Mouse (Mus musculus) forebrain, embryonic 11.5 days (tissue): ENCODE data around the gene Slf2. TPM values are rescaled to one million over a fixed set of nuclear protein-coding genes. Genes with fewer than 3 reads are reported as not detected.

ENCODE experiments used
- ATAC-seq: fragments of 200-750 bp; cut with Nextera tagmentation; replicated peaks from 2 replicates; pipeline ENCODE4 v1.8.0; 2017; ENCODE audit warnings: moderate TSS enrichment; ENCODE audit not compliant: low FRiP score
- DNase-seq: peaks from one replicate; pipeline ENCODE4 v3.0.0-alpha.2; 2017; ENCODE audit warnings: low spot score
- H3K27ac ChIP-seq: fragments of 300-500 bp; sonication (generic); 2 replicates; pipeline ENCODE4 v1.5.1; 2014; ENCODE audit warnings: low read depth, low read length
- H3K27me3 ChIP-seq: fragments of 300-500 bp; sonication (generic); 2 replicates; pipeline ENCODE4 v1.6.1; 2014; ENCODE audit warnings: mild to moderate bottlenecking, low read length, mixed read lengths; ENCODE audit not compliant: control insufficient read depth, insufficient read depth
- H3K36me3 ChIP-seq: fragments of 300-500 bp; sonication (generic); 2 replicates; pipeline ENCODE4 v1.6.1; 2014; ENCODE audit warnings: mild to moderate bottlenecking, low read length, moderate library complexity, mixed read lengths; ENCODE audit not compliant: control insufficient read depth, insufficient read depth
- H3K4me1 ChIP-seq: fragments of 300-500 bp; sonication (generic); replicated peaks from 2 replicates; pipeline ENCODE4 v1.6.1; 2014; ENCODE audit warnings: low read length, mixed read lengths; ENCODE audit not compliant: control insufficient read depth, insufficient read depth
- H3K4me2 ChIP-seq: fragments of 300-500 bp; sonication (generic); 2 replicates; pipeline ENCODE4 v1.6.1; 2014; ENCODE audit warnings: low read depth, mild to moderate bottlenecking, low read length, moderate library complexity, mixed read lengths; ENCODE audit not compliant: severe bottlenecking
- H3K4me3 ChIP-seq: fragments of 300-500 bp; sonication (generic); 2 replicates; pipeline ENCODE4 v1.5.1; 2014; ENCODE audit warnings: low read depth, low read length
- H3K9ac ChIP-seq: fragments of 300-500 bp; sonication (generic); 2 replicates; pipeline ENCODE4 v1.6.1; 2014; ENCODE audit warnings: low read length
- H3K9me3 ChIP-seq: fragments of 300-500 bp; sonication (generic); 2 replicates; pipeline ENCODE4 v1.6.1; 2016; ENCODE audit warnings: low read length, mixed read lengths; ENCODE audit not compliant: control insufficient read depth
- WGBS: fragments of 180-500 bp; shearing (Covaris S2); extraction: QIAGEN DNeasy Blood & Tissue Kit; methylation state at CpG from one replicate; pipeline ENCODE4 v1.1.7; 2014; 5-methylcytosine and 5-hydroxymethylcytosine counted together
- polyA plus RNA-seq: library from polyadenylated mRNA; unstranded; fragments of >200 nt; fragmentation: Nextera tagmentation; extraction: Ambion mirVana; gene quantifications from 2 replicates; pipeline ENCODE4 v1.2.1, GENCODE M21; 2014

Gene Slf2
- polyA plus RNA-seq, 1 experiment from 2014 or later = 59.3 TPM

DNA sequence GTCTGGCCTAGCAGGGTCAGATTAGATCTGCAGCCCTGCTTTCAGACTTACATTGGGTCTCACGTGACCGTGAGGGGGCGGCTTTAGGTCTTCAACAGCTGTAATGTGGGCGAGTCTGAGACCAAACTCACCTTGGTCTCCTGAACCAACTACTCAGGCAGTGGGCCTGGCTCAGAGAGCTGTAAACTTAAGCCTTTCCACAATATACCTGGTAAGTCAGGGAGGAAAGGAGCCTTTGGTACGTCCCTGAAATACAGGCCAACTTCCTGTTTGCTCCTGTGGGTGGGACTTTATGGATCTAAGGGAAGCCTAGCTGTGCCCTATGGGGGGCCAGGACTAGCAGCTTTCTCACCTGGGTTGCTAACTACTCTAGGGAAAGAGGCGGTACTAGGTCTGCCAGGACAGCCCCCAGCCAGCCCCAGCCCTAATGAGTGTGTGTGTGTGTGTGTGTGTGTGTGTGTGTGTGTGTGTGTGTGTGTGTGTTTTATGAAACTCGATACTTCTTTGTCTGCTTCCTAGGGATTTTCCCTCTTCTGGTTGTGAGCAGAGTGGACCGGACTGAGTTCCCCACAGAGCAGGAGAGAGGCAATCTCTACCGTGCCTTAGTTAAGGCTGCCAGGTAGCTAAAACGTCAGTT lies 83.5 kb downstream of the Slf2 start, which contains the start of gene Lzts2:
TSS of gene Lzts2 (plus strand) at position 80 of the 637 bp plus-strand sequence.
- H3K4me1 ChIP-seq = peaks cover 25% of the 10 kb centered on the region
- H3K27me3 ChIP-seq = no peaks in the 10 kb centered on the region
- H3K9ac ChIP-seq = peak within 1 kb of the TSS; percentile 57
- H3K4me3 ChIP-seq = peak within 1 kb of the TSS; percentile 42
- H3K9me3 ChIP-seq = no peaks in the 10 kb centered on the region
- DNase-seq = peak; percentile 57
- no peak for ATAC-seq
- H3K36me3 ChIP-seq = no peaks in the 10 kb centered on the region; the same call in 1 of the 2 replicates
- peak within 1 kb of the TSS; percentile 90 for H3K4me2 ChIP-seq
- WGBS = 12% methylated on average over 10 of the region's 10 CpGs
- H3K27ac ChIP-seq = 0 out of 2 replicates have a peak within 1 kb of the TSS, but pooled peaks have one; percentile 25

- ATAC-seq = 0 out of 2 replicates have a peak, but pooled peaks have one; percentile 9
- peaks cover 25% of the 10 kb centered on the region for H3K4me1 ChIP-seq
- peak; percentile 75 for DNase-seq
- H3K9ac ChIP-seq = peak overlapping the region; percentile 57
- peak overlapping the region; percentile 42 for H3K4me3 ChIP-seq
- no peaks in the 10 kb centered on the region; the same call in 1 of the 2 replicates for H3K36me3 ChIP-seq
- H3K4me2 ChIP-seq = peak overlapping the region; percentile 90
- H3K27me3 ChIP-seq = no peaks in the 10 kb centered on the region
- H3K9me3 ChIP-seq = no peaks in the 10 kb centered on the region
- H3K27ac ChIP-seq = 0 out of 2 replicates have a peak overlapping the region, but pooled peaks have one; percentile 25
- 1% methylated on average over 25 of the region's 25 CpGs for WGBS
Observed at GRCm38 (mm10) chr19:45014981-45015402, 84.0 kb downstream of the Slf2 start.

- no peaks in the 10 kb centered on the region for H3K9me3 ChIP-seq
- ATAC-seq (0 out of 2 replicates have a peak, but pooled peaks have one; percentile 13), DNase-seq (peak; percentile 73)
- H3K4me1 ChIP-seq = peaks cover 29% of the 10 kb centered on the region
- peak overlapping the region; percentile 57 for H3K9ac ChIP-seq
- H3K27ac ChIP-seq = peak overlapping the region; percentile 96
- WGBS = under 1% methylated on average over 34 of the region's 34 CpGs
- peak overlapping the region; percentile 90 for H3K4me2 ChIP-seq
- no peaks in the 10 kb centered on the region for H3K27me3 ChIP-seq
- peak overlapping the region; percentile 42 for H3K4me3 ChIP-seq
- no peaks in the 10 kb centered on the region; the same call in 1 of the 2 replicates for H3K36me3 ChIP-seq
Observed at GRCm38 (mm10) chr19:45015518-45016281, 84.7 kb downstream of the Slf2 start.

DNA sequence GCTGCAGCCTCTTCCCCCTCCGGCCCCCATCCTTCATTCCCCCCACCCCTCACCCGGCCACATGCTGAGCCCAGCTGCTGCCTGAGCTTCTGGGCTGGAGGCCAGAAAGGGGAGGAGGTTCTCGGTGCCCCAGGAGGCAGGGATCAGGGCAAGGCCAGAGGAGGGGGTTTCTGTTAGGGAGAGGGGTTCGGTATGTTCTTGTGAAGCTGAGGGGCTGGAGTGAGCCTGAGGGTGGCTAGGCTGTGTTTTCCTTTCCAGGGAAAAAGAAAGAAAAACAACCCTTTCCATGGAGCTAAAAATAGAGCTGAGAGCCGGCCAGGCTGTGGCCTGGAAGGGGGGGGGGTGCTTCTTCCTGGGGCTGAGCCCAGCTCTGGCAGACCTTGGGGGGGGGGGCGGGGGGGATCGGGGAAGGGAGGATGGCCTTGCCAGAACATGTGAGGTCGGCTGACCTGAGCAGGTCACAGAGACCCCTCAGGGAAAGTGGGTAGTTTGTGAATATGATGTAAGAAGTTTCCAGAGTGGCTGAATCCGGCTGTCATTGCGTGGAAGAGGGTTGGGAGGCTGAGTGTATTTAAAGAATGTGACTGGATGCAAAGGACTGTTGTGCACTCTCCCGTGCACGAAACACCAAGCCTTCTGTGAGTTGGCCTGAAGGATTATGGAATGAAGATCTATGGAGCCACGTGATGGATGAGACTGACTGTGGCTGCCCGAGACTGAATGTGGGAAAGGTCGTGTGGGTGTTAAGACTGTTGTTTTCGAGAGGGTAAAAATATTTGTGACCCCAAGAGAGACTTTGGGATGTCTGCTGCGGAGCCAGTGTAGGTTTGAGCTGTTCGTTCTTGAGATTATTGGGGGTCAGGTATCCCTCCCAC lies 85.6 kb downstream of the Slf2 start:
- ATAC-seq (no peak; the same call in 1 of the 2 replicates), DNase-seq (peak; percentile 80)
- Histone ChIP-seq H3K27ac (peak overlapping the region; percentile 96), H3K4me2 (peak overlapping the region; percentile 90), H3K4me3 (peak overlapping the region; percentile 42), H3K9ac (peak overlapping the region; percentile 73), H3K4me1 (peaks cover 31% of the 10 kb centered on the region), H3K36me3 (no peaks in the 10 kb centered on the region; the same call in 1 of the 2 replicates), H3K27me3 (no peaks in the 10 kb centered on the region), H3K9me3 (no peaks in the 10 kb centered on the region)
- WGBS = 1% methylated on average over 17 of the region's 18 CpGs

DNA sequence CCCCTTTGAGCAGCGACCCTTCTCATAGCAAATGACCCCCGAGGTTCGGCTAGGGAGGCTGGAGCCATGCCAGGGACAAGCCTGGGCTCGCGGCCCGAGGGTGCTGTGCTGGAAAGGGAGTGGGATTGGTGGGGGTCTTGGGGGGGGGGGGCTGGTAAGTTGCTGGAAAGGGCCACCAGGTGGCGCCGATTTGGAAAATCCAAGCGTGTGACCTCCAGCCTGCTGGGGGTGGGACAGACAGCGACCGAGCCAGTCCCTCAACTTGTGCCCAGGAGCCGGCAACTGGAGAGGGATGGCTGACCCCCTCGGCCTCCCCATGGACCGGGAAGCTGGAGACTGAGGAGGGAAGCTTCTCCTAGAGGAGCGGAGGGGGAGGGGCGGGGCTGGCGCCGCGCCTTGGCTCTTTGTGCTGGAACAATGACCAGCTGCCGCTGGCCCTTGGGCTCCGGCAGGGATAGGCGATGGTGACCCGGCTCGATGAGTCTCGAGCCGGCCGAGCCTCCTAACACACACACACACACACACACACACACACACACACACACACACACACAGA lies 86.3 kb downstream of the Slf2 start:
- DNase-seq = peak; percentile 93
- Histone ChIP-seq H3K9me3 (no peaks in the 10 kb centered on the region), H3K4me3 (peak overlapping the region; percentile 42), H3K4me1 (peaks cover 30% of the 10 kb centered on the region), H3K4me2 (peak overlapping the region; percentile 90), H3K36me3 (no peaks in the 10 kb centered on the region; the same call in 1 of the 2 replicates), H3K27ac (peak overlapping the region; percentile 96), H3K27me3 (no peaks in the 10 kb centered on the region), H3K9ac (peak overlapping the region; percentile 73)
- ATAC-seq = peak; percentile 83
- WGBS = 0% methylated on average over 25 of the region's 27 CpGs

- DNase-seq = peak; percentile 93
- H3K9ac ChIP-seq = peak overlapping the region; percentile 73
- H3K4me3 ChIP-seq = peak overlapping the region; percentile 42
- 0% methylated on average over 36 of the region's 48 CpGs for WGBS
- peak; percentile 83 for ATAC-seq
- H3K27me3 ChIP-seq = no peaks in the 10 kb centered on the region
- peaks cover 4% of the 10 kb centered on the region; the same call in 1 of the 2 replicates for H3K36me3 ChIP-seq
- peak overlapping the region; percentile 90 for H3K4me2 ChIP-seq
- peak overlapping the region; percentile 96 for H3K27ac ChIP-seq
- peaks cover 28% of the 10 kb centered on the region for H3K4me1 ChIP-seq
- H3K9me3 ChIP-seq = no peaks in the 10 kb centered on the region
Observed at GRCm38 (mm10) chr19:45017909-45018308, 87.0 kb downstream of the Slf2 start.

GRCm38 (mm10) chr19:45018351-45018831 lies 87.4 kb downstream of the Slf2 start:
- peaks cover 4% of the 10 kb centered on the region; the same call in 1 of the 2 replicates for H3K36me3 ChIP-seq
- peaks cover 28% of the 10 kb centered on the region for H3K4me1 ChIP-seq
- H3K9ac ChIP-seq = peak overlapping the region; percentile 73
- DNase-seq = peak; percentile 68
- no peak for ATAC-seq
- H3K9me3 ChIP-seq = no peaks in the 10 kb centered on the region
- no peaks in the 10 kb centered on the region for H3K27me3 ChIP-seq
- peak overlapping the region; percentile 96 for H3K27ac ChIP-seq
- peak overlapping the region; percentile 90 for H3K4me2 ChIP-seq
- under 1% methylated on average over 13 of the region's 13 CpGs for WGBS
- H3K4me3 ChIP-seq = peak overlapping the region; percentile 42
